Mouse (Mus musculus) heart, embryonic 14.5 days (tissue): ENCODE measurements around the gene Spata32. TPM values are rescaled to one million over a fixed set of nuclear protein-coding genes. Genes with fewer than 3 reads are reported as not detected.
A peak's percentile ranks its signal among the peaks of the same experiment; 100 is the strongest.

Experiments
- ATAC-seq: fragments of 200-750 bp; cut with Nextera tagmentation; 2 replicates; pipeline ENCODE4 v1.8.0; 2017; ENCODE audit warnings: low read depth, moderate TSS enrichment; ENCODE audit not compliant: insufficient number of reproducible peaks, insufficient read depth, low FRiP score
- H3K27ac ChIP-seq, 2 experiments: fragments of 200-500 bp in 1 of 2; fragments of 300-500 bp in 1 of 2; sonication (generic) in 1 of 2; replicated peaks in 1 of 2; 2 replicates each; pipeline ENCODE4 v1.5.1; 2012 to 2014; ENCODE audit warnings: low read depth in 2 of 2, low read length in 2 of 2, control low read depth in 1 of 2, mild to moderate bottlenecking in 1 of 2, mixed read lengths in 1 of 2; ENCODE audit not compliant: control insufficient read depth in 1 of 2, insufficient read depth in 1 of 2
- H3K27me3 ChIP-seq: fragments of 300-500 bp; sonication (generic); 2 replicates; pipeline ENCODE4 v1.6.1; 2014; ENCODE audit warnings: mild to moderate bottlenecking, low read length, control low read depth; ENCODE audit not compliant: control insufficient read depth, insufficient read depth
- H3K36me3 ChIP-seq: fragments of 300-500 bp; sonication (generic); 2 replicates; pipeline ENCODE4 v1.6.1; 2014; ENCODE audit warnings: mild to moderate bottlenecking, control low read depth, low read length, mixed read lengths; ENCODE audit not compliant: control insufficient read depth, insufficient read depth
- H3K4me1 ChIP-seq, 2 experiments: fragments of 200-500 bp in 1 of 2; fragments of 300-500 bp in 1 of 2; sonication (generic) in 1 of 2; 2 replicates each; pipeline ENCODE4 v1.6.1; 2012 to 2014; ENCODE audit warnings: low read length in 2 of 2, control low read depth in 1 of 2, mixed read lengths in 1 of 2; ENCODE audit not compliant: control insufficient read depth in 2 of 2, insufficient read depth in 2 of 2
- H3K4me2 ChIP-seq: fragments of 300-500 bp; sonication (generic); 2 replicates; pipeline ENCODE4 v1.6.1; 2014; ENCODE audit warnings: mild to moderate bottlenecking, low read length
- H3K4me3 ChIP-seq, 2 experiments: fragments of 200-500 bp in 1 of 2; fragments of 300-500 bp in 1 of 2; sonication (generic) in 1 of 2; 2 replicates each; pipeline ENCODE4 v1.5.1; 2012 to 2014; ENCODE audit warnings: low read length in 2 of 2, mild to moderate bottlenecking in 2 of 2, control low read depth in 1 of 2, low read depth in 1 of 2, moderate library complexity in 1 of 2; ENCODE audit not compliant: control insufficient read depth in 1 of 2, insufficient read depth in 1 of 2
- H3K9ac ChIP-seq: fragments of 300-500 bp; sonication (generic); 2 replicates; pipeline ENCODE4 v1.6.1; 2014; ENCODE audit warnings: mild to moderate bottlenecking, low read length
- H3K9me3 ChIP-seq: fragments of 300-500 bp; sonication (generic); 2 replicates; pipeline ENCODE4 v1.6.1; 2016; ENCODE audit warnings: low read length, control low read depth; ENCODE audit not compliant: control insufficient read depth
- WGBS: fragments of 180-500 bp; shearing (Covaris S2); extraction: QIAGEN DNeasy Blood & Tissue Kit; methylation state at CpG from one replicate; pipeline ENCODE4 v1.1.7; 2014; 5-methylcytosine and 5-hydroxymethylcytosine counted together
- polyA plus RNA-seq: library from polyadenylated mRNA; unstranded; fragments of >200 nt; fragmentation: Nextera tagmentation; extraction: Ambion mirVana; gene quantifications from 2 replicates; pipeline ENCODE4 v1.2.1, GENCODE M21; 2014

The Spata32 gene
- polyA plus RNA-seq, 1 experiment from 2014 or later = not detected

DNA sequence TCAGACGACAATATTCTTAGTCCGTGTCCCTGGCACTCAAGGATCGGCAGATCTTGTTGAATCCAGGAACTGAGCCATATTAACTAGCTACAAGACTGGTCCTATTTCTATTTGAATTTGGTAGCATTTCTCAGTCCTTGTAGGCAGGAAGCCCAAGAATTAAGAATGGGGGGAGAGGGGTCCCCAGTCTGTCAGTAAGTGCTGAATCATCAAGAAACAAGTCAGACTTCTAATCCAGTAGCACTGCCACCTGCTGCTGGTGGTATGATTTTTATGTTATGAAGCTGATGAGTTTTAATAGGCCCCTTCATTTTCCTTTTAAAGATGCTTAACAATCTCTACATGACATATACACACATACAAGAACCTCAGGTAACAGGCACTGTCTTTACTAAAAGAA, 32.1 kb upstream of the Spata32 start:
- H3K27me3 ChIP-seq = no peaks in the 10 kb centered on the region
- 94% methylated on average over 3 of the region's 3 CpGs for WGBS
- H3K4me2 ChIP-seq = no peak overlapping the region
- no peaks in the 10 kb centered on the region for H3K36me3 ChIP-seq
- no peak for ATAC-seq
- H3K4me3 ChIP-seq = no peak overlapping the region
- H3K4me1 ChIP-seq = peaks cover 32 to 39% of the 10 kb centered on the region in 2 experiments
- H3K27ac ChIP-seq = no peak overlapping the region
- no peak overlapping the region for H3K9ac ChIP-seq
- no peaks in the 10 kb centered on the region for H3K9me3 ChIP-seq

DNA sequence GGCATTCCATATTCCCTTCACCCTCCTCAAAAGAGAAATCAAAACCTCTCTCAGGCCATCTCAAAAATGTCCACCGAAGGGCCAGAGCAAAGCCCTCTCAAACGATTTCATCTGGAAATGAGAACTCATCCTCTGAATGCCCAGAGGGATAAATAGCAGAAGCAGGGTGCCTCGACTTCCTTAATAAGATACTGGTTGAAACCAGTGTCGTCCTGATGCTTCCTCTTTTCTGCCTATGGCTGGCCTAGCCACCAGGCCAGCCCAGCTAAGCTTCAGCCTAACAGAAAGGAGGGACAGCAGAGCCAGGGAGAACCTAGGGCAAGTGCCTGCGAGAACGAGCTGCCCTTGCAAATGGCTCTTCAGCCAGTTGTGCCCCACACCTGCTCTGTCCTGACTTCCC, 31.3 kb upstream of the Spata32 start:
- Histone ChIP-seq H3K36me3 (no peaks in the 10 kb centered on the region), H3K4me2 (no peak overlapping the region), H3K27ac (peak overlapping the region in 1 of 2 experiments; percentile 1; a peak in 1 of 4 replicates), H3K27me3 (no peaks in the 10 kb centered on the region), H3K9me3 (no peaks in the 10 kb centered on the region), H3K4me1 (peaks cover 35 to 46% of the 10 kb centered on the region in 2 experiments), H3K4me3 (no peak overlapping the region), H3K9ac (peak overlapping the region; percentile 0; the same call in 1 of the 2 replicates)
- no peak for ATAC-seq
- 69% methylated on average over 6 of the region's 6 CpGs for WGBS

DNA sequence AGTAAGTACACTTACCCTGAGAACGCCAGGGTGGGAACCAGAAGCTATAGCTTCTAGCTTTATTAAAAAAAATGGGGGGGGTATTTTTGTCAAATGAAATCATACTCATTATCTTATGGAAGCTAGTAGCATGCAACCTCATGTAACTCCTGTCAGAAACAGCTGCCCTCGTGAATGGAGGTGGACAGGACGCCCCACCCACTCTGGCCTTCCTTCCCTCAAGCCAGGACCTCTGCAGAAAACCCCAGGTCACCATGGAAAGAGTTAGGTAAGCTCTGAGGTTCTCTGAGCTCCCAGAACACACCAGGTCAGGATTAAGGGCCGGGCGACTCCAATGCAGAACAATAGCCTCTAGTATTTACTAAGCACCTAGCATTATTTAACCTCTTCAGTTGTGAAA, 30.6 kb upstream of the Spata32 start:
- ATAC-seq = no peak
- H3K27ac ChIP-seq = no peak overlapping the region; a peak in 1 of 4 replicates

DNA sequence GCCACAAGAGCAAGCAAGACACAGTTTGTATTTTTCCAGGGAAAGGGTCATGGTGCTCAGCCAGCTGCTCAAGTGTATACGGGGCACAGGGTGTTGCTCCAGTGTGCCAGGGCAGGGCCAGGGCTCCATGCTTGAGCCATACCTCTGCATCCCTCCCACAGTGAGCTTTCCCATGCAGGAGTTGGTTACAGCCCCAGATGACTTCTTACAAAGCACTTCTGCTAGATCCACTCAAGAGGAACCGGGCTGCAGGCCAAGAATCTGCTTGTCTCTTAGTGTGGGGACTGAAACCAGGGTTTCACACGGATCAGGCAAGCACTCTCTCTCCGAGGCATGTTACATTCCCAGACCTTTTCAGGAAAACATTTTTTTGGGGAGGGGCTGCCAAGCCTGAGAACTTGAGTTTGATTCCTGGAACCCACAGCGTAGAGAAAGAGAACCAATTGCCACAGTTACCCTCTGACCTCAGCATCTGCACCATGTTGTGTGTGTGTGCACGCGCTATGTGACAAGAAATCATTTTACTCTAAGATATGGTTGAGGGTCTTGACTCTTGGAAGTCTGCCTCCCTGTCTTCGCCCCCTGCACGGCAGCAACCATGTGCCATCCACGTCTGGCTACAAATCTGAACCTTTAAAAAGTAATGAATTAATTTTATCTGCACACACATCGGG, 29.4 kb upstream of the Spata32 start:
- peaks cover 35 to 48% of the 10 kb centered on the region in 2 experiments for H3K4me1 ChIP-seq
- no peaks in the 10 kb centered on the region for H3K36me3 ChIP-seq
- peak overlapping the region; percentile 41 for H3K4me2 ChIP-seq
- peak overlapping the region; percentile 76 for H3K27ac ChIP-seq
- no peaks in the 10 kb centered on the region for H3K27me3 ChIP-seq
- 31% methylated on average over 11 of the region's 11 CpGs for WGBS
- H3K9me3 ChIP-seq = no peaks in the 10 kb centered on the region
- peak overlapping the region; percentile 46; the same call in 1 of the 2 replicates for H3K9ac ChIP-seq
- no peak overlapping the region for H3K4me3 ChIP-seq
- ATAC-seq = peak; percentile 74

More for the DNA sequence above, 30.6 kb upstream of the Spata32 start:
- no peak overlapping the region for H3K9ac ChIP-seq
- no peaks in the 10 kb centered on the region for H3K36me3 ChIP-seq
- H3K27me3 ChIP-seq = no peaks in the 10 kb centered on the region
- H3K4me2 ChIP-seq = no peak overlapping the region
- H3K9me3 ChIP-seq = no peaks in the 10 kb centered on the region
- H3K4me1 ChIP-seq = peaks cover 35 to 48% of the 10 kb centered on the region in 2 experiments
- WGBS = 69% methylated on average over 5 of the region's 5 CpGs
- H3K4me3 ChIP-seq = no peak overlapping the region

DNA sequence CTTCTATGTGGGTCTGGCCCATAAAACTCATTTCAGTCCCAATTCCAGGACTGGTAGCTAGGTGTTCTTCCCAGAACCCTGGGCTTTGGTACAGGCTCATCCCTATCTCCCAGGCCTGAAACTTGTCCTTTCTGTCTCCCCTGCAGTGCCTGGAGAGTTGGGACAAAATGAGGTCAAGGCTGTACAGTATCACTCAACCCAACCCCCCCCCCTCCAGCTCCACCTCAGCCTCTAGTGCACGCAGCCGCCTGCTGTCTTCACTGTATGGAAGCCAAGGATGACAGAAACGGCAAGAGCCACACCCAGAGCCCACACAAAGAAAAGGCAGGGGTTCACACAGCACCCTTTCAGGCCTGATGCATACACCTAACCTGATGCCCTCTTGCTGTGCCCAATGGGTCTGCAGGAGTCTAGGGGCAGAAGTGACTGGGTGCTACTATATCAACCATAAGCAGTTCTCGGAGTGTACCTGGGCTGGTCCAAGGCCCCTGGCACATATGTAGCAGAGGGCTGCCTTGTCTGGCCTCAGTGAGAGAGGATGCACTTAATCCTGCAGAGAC, 28.6 kb upstream of the Spata32 start:
- H3K36me3 ChIP-seq = no peaks in the 10 kb centered on the region
- 31% methylated on average over 4 of the region's 4 CpGs for WGBS
- H3K4me2 ChIP-seq = peak overlapping the region; percentile 6; the same call in 1 of the 2 replicates
- H3K4me1 ChIP-seq = peaks cover 35 to 48% of the 10 kb centered on the region in 2 experiments
- H3K9me3 ChIP-seq = no peaks in the 10 kb centered on the region
- peak overlapping the region; percentile 38; the same call in 1 of the 2 replicates for H3K9ac ChIP-seq
- no peaks in the 10 kb centered on the region for H3K27me3 ChIP-seq
- ATAC-seq = no peak
- no peak overlapping the region for H3K4me3 ChIP-seq
- peak overlapping the region; percentile 31 to 73 for H3K27ac ChIP-seq

DNA sequence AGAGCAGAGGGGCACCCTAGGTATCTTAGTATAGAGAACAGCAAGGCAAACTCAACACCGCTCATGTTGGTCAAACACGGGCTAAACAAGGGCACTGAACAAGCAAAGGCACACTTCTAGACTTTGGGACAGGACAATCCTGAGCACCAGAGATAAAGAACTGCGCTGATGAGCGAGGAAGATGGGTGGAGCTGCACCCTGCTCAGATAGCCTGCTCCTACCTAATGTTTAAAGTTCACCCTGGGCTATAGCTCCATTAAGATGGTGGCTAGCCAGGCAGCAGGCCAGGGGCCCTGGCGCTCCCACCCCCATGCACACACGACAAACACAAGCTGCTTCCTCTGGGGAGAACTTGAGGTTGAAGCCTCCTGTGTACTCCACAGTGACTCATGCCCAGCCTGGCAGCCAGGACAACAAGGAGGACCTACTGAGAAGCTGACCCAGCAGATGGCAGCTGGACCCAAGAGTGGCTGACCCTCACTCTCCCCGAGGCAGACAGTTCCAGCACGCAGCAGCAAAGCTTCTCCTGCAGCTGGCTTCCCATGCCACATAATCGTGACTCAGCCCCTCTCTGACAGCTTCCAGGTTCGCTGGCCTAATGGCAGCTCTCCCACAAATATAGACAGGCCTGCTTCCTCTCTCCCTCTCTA, 28.0 kb upstream of the Spata32 start:
- Histone ChIP-seq H3K4me2 (peak overlapping the region; percentile 6), H3K27me3 (no peaks in the 10 kb centered on the region), H3K4me1 (peaks cover 35 to 48% of the 10 kb centered on the region in 2 experiments), H3K27ac (peak overlapping the region; percentile 31 to 73), H3K4me3 (no peak overlapping the region), H3K36me3 (no peaks in the 10 kb centered on the region), H3K9me3 (no peaks in the 10 kb centered on the region), H3K9ac (peak overlapping the region; percentile 34; the same call in 1 of the 2 replicates)
- 0 out of 2 replicates have a peak, but pooled peaks have one; percentile 23 for ATAC-seq
- 47% methylated on average over 10 of the region's 10 CpGs for WGBS

DNA sequence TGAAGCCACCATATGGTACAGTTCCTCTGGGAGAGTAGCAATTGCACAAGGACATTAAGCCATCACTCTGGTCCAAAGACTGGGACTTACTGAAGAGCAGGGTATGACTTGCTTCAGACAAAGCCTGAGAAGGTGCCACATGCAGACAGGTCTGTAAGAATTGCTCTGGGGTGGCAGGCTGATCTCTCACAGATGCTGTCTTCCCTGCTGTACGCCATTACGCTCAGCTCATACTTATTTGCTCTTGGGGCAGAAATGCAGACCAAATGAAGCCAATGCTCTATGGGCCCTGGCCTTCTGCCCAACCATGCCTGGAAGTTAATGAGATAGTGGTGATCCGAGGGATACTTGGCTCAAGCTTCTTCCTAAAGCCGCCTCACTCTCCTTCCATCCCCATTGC, 26.6 kb upstream of the Spata32 start:
- Histone ChIP-seq H3K4me2 (no peak overlapping the region), H3K4me1 (peaks cover 44 to 60% of the 10 kb centered on the region in 2 experiments), H3K27me3 (no peaks in the 10 kb centered on the region), H3K9me3 (no peaks in the 10 kb centered on the region), H3K27ac (no peak overlapping the region), H3K9ac (no peak overlapping the region; the same call in 1 of the 2 replicates), H3K36me3 (peaks cover 6% of the 10 kb centered on the region; the same call in 1 of the 2 replicates), H3K4me3 (no peak overlapping the region)
- ATAC-seq = no peak
- 60% methylated on average over 4 of the region's 4 CpGs for WGBS
